Mouse (Mus musculus): ENCODE data around the gene Cfap44.

DNA sequence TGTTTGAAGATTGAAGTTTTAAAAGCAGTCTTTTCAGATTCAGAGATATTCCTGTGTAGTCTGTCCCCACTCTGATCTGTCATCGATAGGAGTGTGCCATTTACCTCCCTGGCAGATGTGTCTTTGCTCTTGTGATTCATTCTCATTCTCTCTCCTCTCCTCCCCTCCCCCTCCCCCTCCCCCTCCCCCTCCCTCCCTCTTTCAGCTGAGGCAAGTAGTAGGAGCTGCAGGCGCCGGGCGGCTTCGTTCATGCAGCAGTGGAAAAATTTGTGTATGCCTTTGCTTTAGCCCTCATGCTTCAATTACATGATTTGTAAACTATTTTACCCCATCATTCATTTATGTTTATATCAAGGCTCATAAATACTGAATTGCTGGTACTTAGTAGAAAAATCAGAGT, 13.0 kb upstream of the Cfap44 start:
- no peak for TF ChIP-seq CTCF (IDR thresholded peaks at IDR 0.05; ENCODE audit: low read depth, low read length)
- TF ChIP-seq POLR2A (IDR thresholded peaks at IDR 0.05; ENCODE audit: borderline replicate concordance, low read depth, low read length), result no peak
